Mouse (Mus musculus): ENCODE data around the gene Card14.

DNA sequence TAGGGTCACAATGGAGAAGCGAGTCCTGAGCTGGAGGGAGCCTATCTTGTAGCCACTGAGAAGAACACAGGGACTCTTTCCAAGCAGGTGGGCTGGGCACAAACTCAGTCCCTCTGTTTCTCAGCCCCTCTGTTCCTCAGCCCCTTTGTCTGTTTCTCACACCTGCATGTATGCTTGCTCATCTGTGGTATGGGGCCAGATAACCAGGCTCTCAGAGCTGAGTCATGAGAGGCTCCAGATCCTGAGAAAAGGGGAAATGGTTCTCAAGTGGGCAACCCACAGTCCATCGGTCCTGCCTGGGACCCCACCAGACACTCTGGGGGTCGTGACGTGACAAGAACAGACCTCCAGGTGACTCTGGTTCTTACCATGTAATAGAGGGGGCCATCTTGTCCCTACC, 39.6 kb downstream of the Card14 start:
- TF ChIP-seq CTCF (IDR thresholded peaks at IDR 0.05; ENCODE audit: borderline replicate concordance, extremely low read depth, insufficient read depth, insufficient read length) (no peak), POLR2A (IDR thresholded peaks at IDR 0.05; ENCODE audit: borderline replicate concordance, extremely low read depth, insufficient read depth, insufficient read length, poor library complexity, severe bottlenecking) (no peak)

All from brain, embryonic 14.5 days (tissue).